Mouse (Mus musculus): ENCODE data around the gene Trpm2. TPM values are rescaled to one million over a fixed set of nuclear protein-coding genes. Genes with fewer than 3 reads are reported as not detected.
A peak's percentile ranks its signal among the peaks of the same experiment; 100 is the strongest.
"Not testable (repeated sequence)": the region's sequence is repeated elsewhere in the genome, so short reads cannot be mapped to it uniquely, and the experiment has no call there.

The Trpm2 gene
- 22.5 and 28.3 TPM in 2 replicates for polyA plus RNA-seq (2012; rRNA removed)

- no peak for DNase-seq (ENCODE audit: extremely low spot score in 1 of 2, low spot score in 1 of 2)
These were observed at the start of gene Trpm2 for GRCm38 (mm10) chr10:77970481-77970880. Gene Trpm2 (minus strand): TSS chr10:77970563.

- not testable (repeated sequence) for DNase-seq (ENCODE audit: extremely low spot score in 1 of 2, low spot score in 1 of 2)
These were observed 49.6 kb upstream of the Trpm2 start for GRCm38 (mm10) chr10:78019984-78020383.

GRCm38 (mm10) chr10:78019291-78019690, 48.9 kb upstream of the Trpm2 start:
- DNase-seq (ENCODE audit: extremely low spot score in 1 of 2, low spot score in 1 of 2), result no peak

DNA sequence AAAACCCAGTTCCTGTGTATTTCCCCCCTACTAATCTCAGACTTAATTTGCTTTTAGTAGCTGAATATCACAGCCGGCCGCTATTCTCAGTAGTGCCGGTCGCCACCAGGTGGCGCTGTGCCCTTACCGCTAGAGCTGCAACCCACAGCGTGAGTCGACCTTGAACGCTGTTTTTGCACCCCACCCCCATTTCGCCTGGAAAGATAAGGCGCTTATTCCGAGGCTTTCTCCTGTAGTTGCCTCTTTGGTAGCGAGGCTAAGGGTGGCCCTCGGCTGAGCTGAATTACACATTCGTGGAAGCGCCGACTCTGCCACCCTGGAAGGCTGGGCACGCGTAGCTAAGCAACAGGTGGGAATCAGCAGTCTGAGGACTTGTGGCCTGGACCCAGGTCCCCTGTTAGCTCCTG, 48.4 kb upstream of the Trpm2 start:
- DNase-seq (ENCODE audit: extremely low spot score in 1 of 2, low spot score in 1 of 2), result peak in 1 of 2 experiments; percentile 83

GRCm38 (mm10) chr10:78016366-78016765, 46.0 kb upstream of the Trpm2 start:
- no peak for DNase-seq (ENCODE audit: extremely low spot score in 1 of 2, low spot score in 1 of 2)

DNA sequence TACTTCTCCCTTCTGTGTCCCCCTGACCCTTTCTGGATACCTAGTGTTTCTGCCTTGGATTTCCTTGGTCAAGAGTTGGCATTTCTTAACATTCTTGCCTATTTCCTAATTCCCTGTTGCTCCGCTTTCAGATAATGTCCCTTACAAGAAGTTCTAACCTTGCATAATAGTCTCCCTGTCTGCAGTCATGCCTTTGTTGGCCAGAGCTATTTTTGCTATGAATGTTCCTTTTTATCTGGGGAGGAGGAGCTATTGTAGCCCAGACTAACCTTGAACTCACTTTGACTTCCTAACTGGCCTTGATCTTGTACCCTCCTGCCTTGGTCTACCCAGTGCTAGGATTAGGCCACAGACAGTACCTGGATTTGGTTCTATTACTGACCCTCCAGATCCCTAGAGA, 45.1 kb upstream of the Trpm2 start:
- no peak for DNase-seq (ENCODE audit: extremely low spot score in 1 of 2, low spot score in 1 of 2)

GRCm38 (mm10) chr10:78012661-78013495, 42.5 kb upstream of the Trpm2 start:
- no peak for DNase-seq (ENCODE audit: extremely low spot score in 1 of 2, low spot score in 1 of 2)

GRCm38 (mm10) chr10:78011116-78011515, 40.8 kb upstream of the Trpm2 start:
- DNase-seq (ENCODE audit: extremely low spot score in 1 of 2, low spot score in 1 of 2), result not testable (repeated sequence)

DNA sequence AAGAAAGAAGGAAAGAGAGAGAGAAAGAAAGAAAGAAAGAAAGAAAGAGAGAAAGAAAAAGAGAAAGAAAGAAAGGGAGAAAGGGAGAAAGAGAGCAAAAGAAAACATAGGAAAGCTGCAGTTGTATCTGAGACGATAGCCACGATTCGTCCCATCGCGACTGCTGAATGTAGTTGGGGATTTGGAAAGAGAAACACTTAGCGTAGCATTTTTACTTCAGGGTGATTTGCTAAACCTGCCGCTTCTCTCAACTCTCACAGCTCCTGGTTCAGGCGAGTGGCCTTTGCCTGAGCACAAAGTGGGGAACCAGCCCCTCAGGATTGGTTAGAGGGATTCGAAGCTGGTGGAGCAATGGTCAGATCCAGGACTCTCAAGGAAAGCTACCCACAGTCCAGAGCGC, 40.0 kb upstream of the Trpm2 start:
- DNase-seq (ENCODE audit: extremely low spot score in 1 of 2, low spot score in 1 of 2), result no peak

- no peak for DNase-seq (ENCODE audit: extremely low spot score in 1 of 2, low spot score in 1 of 2)
These were observed 39.6 kb upstream of the Trpm2 start, which contains the start of gene Pfkl for GRCm38 (mm10) chr10:78009945-78010293. Gene Pfkl (minus strand): TSS chr10:78010083.

DNA sequence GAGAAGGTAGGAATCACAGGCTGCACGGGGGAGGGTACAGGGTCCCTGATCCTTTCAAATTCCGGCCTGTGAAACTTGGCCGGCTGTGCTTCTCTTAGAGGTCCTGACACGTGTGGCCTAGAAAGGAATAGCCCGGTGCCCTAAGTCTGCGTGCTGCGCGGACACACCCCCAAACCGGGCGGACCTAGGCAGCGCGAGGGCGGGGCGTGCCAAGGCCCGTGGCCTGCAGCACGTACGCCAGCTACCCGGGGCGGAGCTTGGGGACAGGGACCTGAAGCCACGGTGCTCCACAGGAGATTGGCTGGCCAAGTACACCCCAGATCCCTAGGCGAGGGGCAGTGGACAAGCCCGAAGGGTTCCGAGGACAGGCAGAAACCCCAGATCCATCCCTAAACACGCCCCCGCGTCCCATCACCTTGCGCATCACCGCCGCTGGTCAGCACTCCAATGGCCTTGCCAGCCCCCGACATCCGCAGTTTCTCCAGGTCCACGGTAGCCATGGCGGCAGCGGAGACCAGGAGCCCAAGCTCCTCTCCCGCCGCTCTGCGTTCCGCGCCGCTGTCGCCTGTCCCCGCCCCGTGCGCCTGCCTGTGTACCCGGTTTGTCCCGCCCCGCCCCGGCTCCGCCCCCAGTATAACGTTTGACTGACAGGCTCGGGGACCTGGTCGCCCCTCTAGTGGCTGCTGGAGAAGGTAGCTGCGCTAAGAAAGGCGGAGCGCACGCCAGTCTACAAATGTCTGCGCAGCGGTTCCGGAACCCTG, 39.0 kb upstream of the Trpm2 start:
- DNase-seq (ENCODE audit: extremely low spot score in 1 of 2, low spot score in 1 of 2), result peak; percentile 84 to 94

- DNase-seq (ENCODE audit: extremely low spot score in 1 of 2, low spot score in 1 of 2), result no peak
These were observed 37.8 kb upstream of the Trpm2 start for GRCm38 (mm10) chr10:78008169-78008568.

- no peak for DNase-seq (ENCODE audit: extremely low spot score in 1 of 2, low spot score in 1 of 2)
These were observed 36.8 kb upstream of the Trpm2 start for GRCm38 (mm10) chr10:78007203-78007602.

- DNase-seq (ENCODE audit: extremely low spot score in 1 of 2, low spot score in 1 of 2), result no peak
These were observed 35.6 kb upstream of the Trpm2 start for GRCm38 (mm10) chr10:78005791-78006438.

GRCm38 (mm10) chr10:78004479-78005100, 34.2 kb upstream of the Trpm2 start:
- DNase-seq (ENCODE audit: extremely low spot score in 1 of 2, low spot score in 1 of 2), result peak in 1 of 2 experiments; percentile 74

GRCm38 (mm10) chr10:78002316-78002715, 32.0 kb upstream of the Trpm2 start:
- DNase-seq (ENCODE audit: extremely low spot score in 1 of 2, low spot score in 1 of 2), result no peak

GRCm38 (mm10) chr10:78001796-78002195, 31.4 kb upstream of the Trpm2 start:
- peak; percentile 92 to 95 for DNase-seq (ENCODE audit: extremely low spot score in 1 of 2, low spot score in 1 of 2)

GRCm38 (mm10) chr10:78000200-78000599, 29.8 kb upstream of the Trpm2 start:
- no peak for DNase-seq (ENCODE audit: extremely low spot score in 1 of 2, low spot score in 1 of 2)

GRCm38 (mm10) chr10:77995639-77996038, 25.3 kb upstream of the Trpm2 start:
- DNase-seq (ENCODE audit: extremely low spot score in 1 of 2, low spot score in 1 of 2), result no peak

DNA sequence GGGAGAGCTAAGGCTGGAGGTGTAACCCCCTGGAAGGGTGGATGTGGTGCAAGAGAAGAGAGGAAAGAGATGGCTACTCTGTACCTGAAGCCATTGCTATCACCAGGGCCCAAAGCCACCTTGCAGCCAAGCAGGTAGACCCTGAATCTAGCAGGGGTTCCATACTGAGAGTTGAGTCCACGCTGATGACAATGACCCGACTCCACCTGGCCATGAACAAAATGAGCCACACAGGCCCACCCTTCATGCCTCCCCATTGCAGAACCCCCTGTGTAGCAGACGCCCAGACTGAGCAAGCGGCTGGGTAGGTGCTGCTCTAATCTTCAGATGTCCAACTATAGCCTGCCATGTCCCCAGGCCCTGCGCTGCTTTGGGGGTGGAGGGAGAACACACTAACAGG, 15.4 kb upstream of the Trpm2 start:
- DNase-seq (ENCODE audit: extremely low spot score in 1 of 2, low spot score in 1 of 2), result no peak

DNA sequence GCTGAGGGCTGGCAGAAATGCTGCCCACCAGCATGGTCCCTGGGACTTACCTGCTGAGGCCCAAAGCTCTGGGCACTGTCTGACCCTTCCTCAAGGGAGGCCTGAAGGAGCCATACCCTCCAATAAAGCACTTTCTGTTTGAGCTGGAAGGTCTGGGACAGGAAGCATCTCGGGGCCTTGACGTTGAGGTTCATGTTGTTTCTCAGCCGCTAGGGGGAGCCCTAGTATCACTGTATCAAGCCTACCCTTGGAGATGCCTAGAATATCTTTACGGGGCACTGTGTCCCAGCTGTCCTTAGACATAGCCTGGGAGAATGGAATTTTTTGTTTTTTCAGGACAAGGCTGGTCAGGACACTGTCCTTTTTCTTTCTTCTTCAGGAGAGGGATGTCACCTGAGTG, 14.3 kb upstream of the Trpm2 start:
- peak in 1 of 2 experiments; percentile 91 for DNase-seq (ENCODE audit: extremely low spot score in 1 of 2, low spot score in 1 of 2)
